Mouse (Mus musculus) ES-Bruce4 (cell line): ENCODE data around the gene Grip2. TPM values are rescaled to one million over a fixed set of nuclear protein-coding genes. Genes with fewer than 3 reads are reported as not detected.

Source experiments
- H3K27ac ChIP-seq: 2 replicates; pipeline ENCODE4 v1.5.1; 2012; ENCODE audit warnings: low read length, inconsistent platforms; ENCODE audit not compliant: insufficient read depth
- H3K27me3 ChIP-seq: 2 replicates; pipeline ENCODE4 v1.6.1; 2012; ENCODE audit warnings: mild to moderate bottlenecking, low read length, inconsistent platforms; ENCODE audit not compliant: control insufficient read depth, poor library complexity, insufficient read depth, severe bottlenecking
- H3K36me3 ChIP-seq: 2 replicates; pipeline ENCODE4 v1.6.1; 2012; ENCODE audit warnings: inconsistent platforms, mild to moderate bottlenecking, low read length, moderate library complexity; ENCODE audit not compliant: control insufficient read depth, poor library complexity, insufficient read depth, severe bottlenecking
- H3K4me1 ChIP-seq: one replicate; pipeline ENCODE4 v1.8.1; 2011; ENCODE audit warnings: low read length; ENCODE audit not compliant: control insufficient read depth, insufficient read depth
- H3K4me3 ChIP-seq: 2 replicates; pipeline ENCODE4 v1.5.1; 2011; ENCODE audit warnings: low read depth, mild to moderate bottlenecking, low read length
- H3K9ac ChIP-seq: 2 replicates; pipeline ENCODE4 v1.6.1; 2012; ENCODE audit warnings: low read depth, mild to moderate bottlenecking, inconsistent platforms; ENCODE audit not compliant: poor library complexity, severe bottlenecking
- H3K9me3 ChIP-seq: replicated peaks from 2 replicates; pipeline ENCODE4 v1.6.1; 2012; ENCODE audit warnings: mild to moderate bottlenecking, low read length, inconsistent platforms; ENCODE audit not compliant: control insufficient read depth, poor library complexity, insufficient read depth, severe bottlenecking
- CTCF ChIP-seq: IDR thresholded peaks from one replicate; pipeline ENCODE4 v1.8.1; 2011; ENCODE audit warnings: low read depth, low read length
- EP300 ChIP-seq: IDR thresholded peaks from 2 replicates; pipeline ENCODE4 v1.6.1; 2011; ENCODE audit warnings: low read depth, low read length; ENCODE audit not compliant: insufficient read depth
- POLR2A ChIP-seq: IDR thresholded peaks from one replicate; pipeline ENCODE4 v1.8.1; 2011; ENCODE audit warnings: low read length; ENCODE audit not compliant: insufficient read depth
- polyA plus RNA-seq: library from polyadenylated mRNA; stranded (reverse); fragments of >200 nt; gene quantifications from 2 replicates; pipeline ENCODE4 v1.2.4, GENCODE M21; 2011; ENCODE audit warnings: low read depth; ENCODE audit not compliant: missing spikeins, insufficient read depth, insufficient read length

The Grip2 gene
- polyA plus RNA-seq, 1 experiment = 0.46 TPM

DNA sequence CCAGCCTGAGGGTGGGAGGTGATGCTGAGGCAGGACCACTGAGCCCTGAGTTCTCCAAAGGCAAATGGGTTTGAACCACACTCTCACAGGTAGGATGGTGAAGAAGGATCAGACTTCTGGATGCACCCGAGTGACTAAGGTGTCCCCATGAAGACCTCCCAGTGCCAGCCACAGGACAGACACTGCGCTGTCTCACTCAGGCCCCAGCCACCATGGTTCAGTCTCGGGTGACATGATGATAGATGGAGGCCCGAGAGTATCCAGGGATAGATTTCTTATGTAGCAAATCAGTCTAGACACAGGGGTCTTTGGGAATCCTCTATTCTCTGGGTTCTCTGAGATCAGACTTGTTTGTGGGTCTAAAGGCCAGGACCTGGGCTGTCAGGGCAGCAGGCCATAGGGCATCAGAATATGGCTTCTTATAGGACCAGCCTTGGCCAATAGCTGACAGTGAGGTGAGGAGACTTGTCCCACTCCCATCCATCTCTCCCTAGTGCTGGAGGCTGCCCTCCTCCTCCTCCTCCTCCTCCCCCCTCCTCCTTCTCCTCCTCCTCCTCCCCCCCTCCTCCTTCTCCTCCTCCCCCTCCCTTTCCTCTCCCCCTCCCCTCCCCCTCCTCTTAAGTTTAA is 106.3 kb downstream of the Grip2 start:
- Histone ChIP-seq H3K9me3 (no peaks in the 10 kb centered on the region), H3K9ac (no peak overlapping the region), H3K27ac (no peak overlapping the region; the same call in 1 of the 2 replicates), H3K27me3 (no peaks in the 10 kb centered on the region), H3K36me3 (peaks cover 26% of the 10 kb centered on the region), H3K4me1 (peaks cover 16% of the 10 kb centered on the region), H3K4me3 (no peak overlapping the region)
- TF ChIP-seq CTCF (no peak), EP300 (no peak), POLR2A (no peak)

DNA sequence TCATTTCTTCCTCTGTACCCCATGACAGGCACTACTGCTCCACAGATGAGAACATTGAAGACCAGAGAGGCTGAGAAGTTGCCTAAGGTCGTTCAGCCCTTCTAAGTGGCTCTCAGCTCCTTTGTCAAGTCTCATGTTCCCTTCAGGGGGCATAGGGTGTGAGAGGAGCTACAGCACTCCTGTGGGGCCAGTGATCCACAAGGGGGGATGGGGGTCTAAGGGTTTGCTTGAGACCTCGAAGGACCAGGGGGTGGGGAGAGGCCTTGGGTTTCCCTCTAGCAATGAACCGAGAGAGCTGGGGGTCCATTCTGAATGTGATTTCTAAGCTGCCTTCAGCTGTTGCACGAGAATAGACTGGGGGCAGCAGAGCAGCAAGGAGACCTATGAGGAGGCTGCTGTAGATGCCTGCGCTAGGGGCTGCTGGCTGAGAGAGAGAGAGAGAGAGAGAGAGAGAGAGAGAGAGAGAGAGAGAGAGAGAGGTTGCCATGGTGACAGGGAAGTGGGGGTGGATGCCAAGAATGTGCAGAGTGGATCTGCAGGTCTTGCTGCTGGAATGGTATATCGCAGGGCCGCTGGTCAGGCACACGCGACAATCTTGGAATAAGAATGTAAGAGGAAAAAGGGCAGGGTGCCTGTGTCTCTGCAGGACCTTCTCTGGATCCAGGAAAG is 107.1 kb downstream of the Grip2 start:
- no peak overlapping the region for H3K4me3 ChIP-seq
- H3K27me3 ChIP-seq = no peaks in the 10 kb centered on the region
- peaks cover 22% of the 10 kb centered on the region for H3K36me3 ChIP-seq
- no peak for TF ChIP-seq CTCF
- TF ChIP-seq EP300 = no peak
- no peak for TF ChIP-seq POLR2A
- H3K4me1 ChIP-seq = peaks cover 18% of the 10 kb centered on the region
- H3K9me3 ChIP-seq = no peaks in the 10 kb centered on the region
- no peak overlapping the region for H3K27ac ChIP-seq
- H3K9ac ChIP-seq = no peak overlapping the region

DNA sequence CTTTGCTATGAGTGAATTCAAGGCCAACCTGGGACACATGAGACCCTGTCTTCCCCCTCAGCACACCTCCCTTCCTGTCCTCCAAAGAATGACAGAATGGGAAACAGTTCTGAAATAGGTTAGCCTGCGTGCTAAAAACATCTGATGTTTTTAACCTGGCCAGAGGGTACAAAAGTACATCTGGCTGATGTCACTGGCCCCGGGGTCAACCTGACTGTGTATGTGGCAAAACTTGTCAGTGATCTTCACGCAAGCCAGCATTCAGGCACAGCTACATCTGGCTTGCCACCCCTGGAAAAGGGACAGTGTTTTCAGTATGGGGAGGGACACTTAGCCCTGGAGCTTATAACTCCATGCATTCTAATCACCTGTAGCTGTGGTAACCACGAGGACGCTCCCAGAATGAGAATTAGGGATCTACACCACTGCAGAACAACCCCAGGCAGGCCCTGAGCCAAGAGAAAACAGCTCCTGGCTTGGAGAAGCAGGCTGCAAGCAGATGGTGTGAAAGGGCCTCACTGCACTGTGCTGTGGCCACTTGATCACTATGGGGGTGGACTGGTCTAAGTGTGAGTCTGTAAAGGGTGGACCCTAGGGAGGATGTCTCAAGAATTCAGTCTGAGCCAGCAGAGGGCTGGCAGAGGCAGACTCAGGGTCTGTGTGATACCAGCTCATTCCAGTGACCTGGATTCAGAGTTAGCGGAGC is 107.9 kb downstream of the Grip2 start:
- Histone ChIP-seq H3K27me3 (no peaks in the 10 kb centered on the region), H3K9ac (no peak overlapping the region), H3K27ac (peak overlapping the region; percentile 26), H3K4me1 (peaks cover 18% of the 10 kb centered on the region), H3K9me3 (no peaks in the 10 kb centered on the region), H3K4me3 (no peak overlapping the region), H3K36me3 (peaks cover 14% of the 10 kb centered on the region)
- TF ChIP-seq EP300 = no peak
- no peak for TF ChIP-seq CTCF
- TF ChIP-seq POLR2A = no peak

DNA sequence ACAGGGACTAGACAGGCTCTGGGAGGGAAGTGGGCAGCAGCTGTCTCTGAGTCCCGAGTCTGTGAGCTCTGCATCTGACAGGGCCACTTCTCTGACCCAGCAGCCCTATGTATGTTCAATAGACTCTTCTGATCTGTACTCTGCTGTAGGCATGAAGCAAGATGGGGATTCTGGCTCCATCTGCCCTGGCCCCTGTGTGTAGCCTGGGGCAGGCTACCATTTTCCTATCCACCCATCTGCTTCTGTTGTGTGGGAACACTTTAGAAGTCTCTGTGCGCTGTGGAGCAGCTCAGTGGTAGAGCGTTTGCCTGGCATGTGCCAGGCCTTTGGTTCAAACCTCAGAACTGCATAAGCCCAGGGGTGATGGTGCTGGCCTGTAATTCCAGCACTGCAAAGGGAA is 108.4 kb downstream of the Grip2 start:
- no peaks in the 10 kb centered on the region for H3K9me3 ChIP-seq
- H3K27me3 ChIP-seq = no peaks in the 10 kb centered on the region
- H3K36me3 ChIP-seq = peaks cover 8% of the 10 kb centered on the region
- H3K4me3 ChIP-seq = no peak overlapping the region
- no peak overlapping the region for H3K9ac ChIP-seq
- H3K27ac ChIP-seq = no peak overlapping the region; the same call in 1 of the 2 replicates
- TF ChIP-seq CTCF (no peak), POLR2A (no peak), EP300 (no peak)
- H3K4me1 ChIP-seq = peaks cover 18% of the 10 kb centered on the region

DNA sequence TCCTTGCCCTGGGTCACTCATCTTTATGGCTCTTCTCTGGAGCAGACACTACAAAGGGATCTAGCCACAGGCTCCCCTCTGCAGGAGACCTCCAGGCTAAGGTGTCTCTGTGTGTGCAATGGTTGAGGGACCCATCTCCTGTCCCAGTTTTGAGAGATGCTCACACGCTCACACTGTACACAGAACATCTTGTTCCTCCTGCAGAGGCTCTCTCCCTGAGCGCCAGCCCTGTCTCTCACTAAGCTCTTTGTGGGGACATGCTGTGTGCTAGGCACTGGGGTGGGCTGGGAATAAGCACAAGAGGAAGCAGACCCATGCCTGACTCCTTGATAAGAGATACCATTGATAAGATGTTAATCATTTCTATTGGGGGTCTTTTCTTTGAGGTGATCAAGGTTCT is 109.0 kb downstream of the Grip2 start:
- no peaks in the 10 kb centered on the region for H3K9me3 ChIP-seq
- peaks cover 3% of the 10 kb centered on the region; the same call in 1 of the 2 replicates for H3K36me3 ChIP-seq
- H3K27me3 ChIP-seq = no peaks in the 10 kb centered on the region
- H3K27ac ChIP-seq = no peak overlapping the region
- no peak overlapping the region for H3K9ac ChIP-seq
- no peak for TF ChIP-seq CTCF
- no peak for TF ChIP-seq EP300
- TF ChIP-seq POLR2A = no peak
- H3K4me1 ChIP-seq = peaks cover 18% of the 10 kb centered on the region
- H3K4me3 ChIP-seq = no peak overlapping the region
